Mouse (Mus musculus) stomach, embryonic 14.5 days (tissue): ENCODE data around the gene Gm5039. TPM values are rescaled to one million over a fixed set of nuclear protein-coding genes. Genes with fewer than 3 reads are reported as not detected.

Experiments
- polyA plus RNA-seq: library from polyadenylated mRNA; unstranded; fragments of >200 nt; fragmentation: Nextera tagmentation; extraction: Ambion mirVana; gene quantifications from 2 replicates; pipeline ENCODE4 v1.2.1, GENCODE M21; 2014

The Gm5039 gene
- polyA plus RNA-seq, 1 experiment from 2014 or later: not detected

Other genes with a start within 250 kb of the Gm5039 start
- not detected in 2 replicates for gene Gm16368, start 240.3 kb downstream of the Gm5039 start, polyA plus RNA-seq
- gene Gm10436, start 141.9 kb downstream of the Gm5039 start, polyA plus RNA-seq: not detected in 2 replicates
- gene Gm8332, start 73.9 kb downstream of the Gm5039 start, polyA plus RNA-seq: not detected in 2 replicates
- gene Gm5662, start 49.5 kb downstream of the Gm5039 start, polyA plus RNA-seq: not detected in 2 replicates
- gene Adck1, start 36.5 kb upstream of the Gm5039 start, polyA plus RNA-seq: 11.0 and 15.6 TPM in 2 replicates